Mouse (Mus musculus): ENCODE measurements around the gene Tmc6. TPM values are rescaled to one million over a fixed set of nuclear protein-coding genes. Genes with fewer than 3 reads are reported as not detected.

Gene Tmc6
- total RNA-seq, 1 experiment from 2014 or later: 95.0 TPM

DNA sequence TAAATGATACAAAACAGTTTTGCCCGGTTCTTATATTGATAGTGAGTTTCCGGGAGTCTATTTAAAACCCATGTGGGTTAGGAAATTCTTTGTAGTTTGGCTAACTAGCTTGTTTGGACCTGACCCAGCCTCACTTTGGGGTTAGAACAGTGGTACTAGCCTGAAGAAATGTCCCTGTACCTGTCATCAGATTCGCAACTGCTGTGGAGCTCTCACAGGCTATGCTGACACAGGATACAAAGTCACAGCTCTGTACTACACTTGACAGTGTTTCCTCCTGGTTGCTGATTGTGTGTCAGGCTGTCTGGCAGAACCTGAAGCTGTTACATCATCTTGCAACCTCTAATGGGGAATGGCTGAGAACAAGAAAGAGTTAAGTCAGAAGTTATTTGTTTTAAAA is 52.7 kb downstream of the Tmc6 start:
- no peak for ATAC-seq (ENCODE audit: extremely low read depth, insufficient number of reproducible peaks, low FRiP score, poor library complexity, severe bottlenecking)

DNA sequence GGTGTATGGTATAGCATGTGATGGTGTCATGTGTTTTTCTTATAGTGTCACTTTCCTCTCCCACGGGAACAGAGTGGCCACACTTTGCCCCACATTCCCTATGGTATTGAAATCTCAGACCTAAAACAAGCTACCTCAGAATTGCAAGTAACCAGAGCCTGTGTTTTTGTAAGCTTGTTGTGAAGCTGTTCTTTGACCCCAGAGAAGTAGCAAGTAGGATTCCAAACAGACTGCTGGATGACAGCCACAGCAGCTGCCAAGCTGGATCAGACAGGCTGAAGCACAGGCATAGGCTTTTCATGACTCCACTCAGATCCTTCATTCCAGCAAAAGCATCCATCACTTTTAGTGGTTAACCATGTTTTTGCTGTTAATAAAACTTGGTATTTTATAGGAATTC is 53.2 kb downstream of the Tmc6 start:
- ATAC-seq (ENCODE audit: extremely low read depth, insufficient number of reproducible peaks, low FRiP score, poor library complexity, severe bottlenecking): no peak

DNA sequence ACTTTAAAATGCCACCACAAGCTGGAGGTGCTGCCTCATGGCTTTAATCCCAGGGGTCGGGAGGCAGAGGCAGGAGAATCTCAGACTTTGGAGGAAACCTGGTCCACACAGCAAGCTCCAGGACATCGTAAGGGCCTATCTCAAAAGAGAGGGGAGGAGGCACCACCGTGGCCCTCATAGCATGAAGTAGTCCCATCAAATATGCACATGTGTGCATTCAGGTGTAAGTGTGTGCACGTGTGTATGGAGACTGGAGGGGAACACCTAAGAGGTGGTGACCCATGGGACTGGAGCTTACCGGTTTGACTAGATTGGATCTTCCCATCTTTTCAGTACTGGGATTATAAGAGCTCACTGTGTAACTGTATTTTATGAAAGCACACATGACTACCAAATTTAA is 53.8 kb downstream of the Tmc6 start:
- no peak for ATAC-seq (ENCODE audit: extremely low read depth, insufficient number of reproducible peaks, low FRiP score, poor library complexity, severe bottlenecking)

DNA sequence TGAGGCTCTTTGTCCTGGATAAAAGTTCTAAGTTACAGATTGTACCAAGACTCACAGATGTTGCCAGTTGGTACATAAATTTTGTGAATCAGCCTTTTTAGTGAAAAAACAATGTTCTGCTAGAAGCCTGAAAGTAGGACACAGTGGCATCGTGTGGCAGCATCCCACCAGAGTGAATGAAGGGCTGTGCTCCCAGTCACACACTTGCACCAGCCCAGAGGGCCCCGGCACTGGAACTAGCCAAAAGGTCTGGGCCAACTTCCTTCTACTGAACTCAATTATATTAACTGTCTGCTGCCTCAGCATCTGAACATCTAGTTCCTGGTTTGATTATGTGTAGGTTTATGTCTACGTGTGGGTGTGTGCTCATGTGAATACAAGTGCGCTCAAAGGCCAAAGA is 55.0 kb downstream of the Tmc6 start:
- ATAC-seq (ENCODE audit: extremely low read depth, insufficient number of reproducible peaks, low FRiP score, poor library complexity, severe bottlenecking): no peak

DNA sequence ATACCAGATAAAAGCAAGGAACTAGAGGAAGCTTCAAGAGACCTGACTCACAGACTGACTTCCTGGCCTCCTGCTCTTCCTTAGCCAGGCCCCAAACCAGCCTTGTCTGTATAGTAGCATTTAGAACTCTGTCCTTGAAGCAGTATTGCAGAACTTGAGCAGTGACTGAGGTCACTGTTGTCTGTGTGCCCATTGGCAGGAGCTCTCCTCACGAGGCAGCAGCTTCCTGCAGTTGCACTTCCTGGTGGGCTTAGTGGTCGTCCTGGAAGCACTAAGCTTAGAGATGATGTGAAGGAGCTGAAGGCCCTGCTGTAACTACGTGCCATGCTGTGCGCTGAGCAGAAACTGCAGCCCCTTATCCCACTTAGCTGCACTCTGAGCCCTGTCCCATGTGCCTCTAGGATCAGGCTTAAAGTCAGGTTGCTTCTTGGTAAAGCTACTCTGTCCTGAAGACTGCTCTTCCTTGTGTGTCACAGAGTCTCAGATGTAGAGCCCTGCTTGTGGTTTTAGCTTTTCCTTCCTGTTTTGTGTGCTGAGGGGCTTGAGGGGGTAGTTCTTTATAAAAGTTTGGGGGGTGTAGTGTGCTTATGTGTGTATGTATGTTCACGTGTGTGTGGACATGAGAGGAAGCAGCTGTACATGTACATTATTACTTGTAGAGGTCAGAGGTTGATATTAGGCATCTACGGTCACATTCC is 57.2 kb downstream of the Tmc6 start:
- ATAC-seq (ENCODE audit: extremely low read depth, insufficient number of reproducible peaks, low FRiP score, poor library complexity, severe bottlenecking): no peak

DNA sequence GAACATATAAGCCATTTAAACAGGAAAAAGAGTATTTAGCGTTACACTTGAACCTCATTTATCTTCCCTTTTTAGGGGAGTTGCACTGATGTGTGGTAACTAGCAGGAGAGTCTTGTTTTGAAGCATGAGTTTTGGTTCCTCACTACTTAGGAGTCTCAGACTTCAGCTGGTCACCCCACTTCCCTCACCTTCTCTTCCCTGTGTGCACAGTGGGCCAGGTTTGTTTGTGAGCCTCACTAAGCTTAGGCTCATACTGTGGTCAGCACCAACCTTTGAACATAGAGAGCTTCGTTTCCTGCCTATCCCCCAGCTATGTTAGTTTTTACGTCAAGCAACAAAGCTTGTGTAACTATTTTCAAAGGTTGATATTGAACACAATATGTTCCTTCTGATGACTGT is 63.2 kb downstream of the Tmc6 start:
- ATAC-seq (ENCODE audit: extremely low read depth, insufficient number of reproducible peaks, low FRiP score, poor library complexity, severe bottlenecking): peak; percentile 51

Other genes with a start within 250 kb of the Tmc6 start
- gene Tnrc6c, start 127.9 kb downstream of the Tmc6 start, total RNA-seq (2017): 60.0 and 60.8 TPM in 2 replicates
- 21.6 and 23.1 TPM in 2 replicates for gene Tmc8, start 122 bp downstream of the Tmc6 start, total RNA-seq (2017)
- gene 6030468B19Rik, start 15.5 kb upstream of the Tmc6 start, total RNA-seq (2017): 0.58 and 0.86 TPM in 2 replicates
- 3.9 and 8.8 TPM in 2 replicates for gene Gm20708, start 27.5 kb upstream of the Tmc6 start, total RNA-seq (2017)
- gene Syngr2, start 27.5 kb upstream of the Tmc6 start, total RNA-seq (2017): 80.2 and 108 TPM in 2 replicates
- 10.4 and 11.9 TPM in 2 replicates for gene Afmid, start 43.7 kb upstream of the Tmc6 start, total RNA-seq (2017)
- 9.0 and 12.4 TPM in 2 replicates for gene Tk1, start 43.9 kb upstream of the Tmc6 start, total RNA-seq (2017)
- gene Birc5, start 67.1 kb upstream of the Tmc6 start, total RNA-seq (2017): 0.47 and 0.49 TPM in 2 replicates
- not detected in 2 replicates for gene Tmem235, start 78.6 kb upstream of the Tmc6 start, total RNA-seq (2017)
- gene Tha1, start 91.3 kb upstream of the Tmc6 start, total RNA-seq (2017): 3.6 and 6.8 TPM in 2 replicates
- gene Socs3, start 187.8 kb upstream of the Tmc6 start, total RNA-seq (2017): 252 and 268 TPM in 2 replicates
- 51.2 and 58.3 TPM in 2 replicates for gene Pgs1, start 204.1 kb upstream of the Tmc6 start, total RNA-seq (2017)